Mouse (Mus musculus) retina, postnatal 7 days (tissue): ENCODE results near the gene Sema4d.
A peak's percentile ranks its signal among the peaks of the same experiment; 100 is the strongest.
"Not testable (repeated sequence)": the region's sequence is repeated elsewhere in the genome, so short reads cannot be mapped to it uniquely, and the experiment has no call there.

Source experiments
- DNase-seq: peaks from one replicate; pipeline ENCODE4 v3.0.0-alpha.2; 2012; ENCODE audit warnings: low read depth, low spot score

The Sema4d gene

GRCm38 (mm10) chr13:51793425-51793891, at the start of gene Sema4d:
Sema4d (minus strand) TSS chr13:51793747.
- peak; percentile 52 for DNase-seq

- no peak for DNase-seq
These were observed 49.8 kb upstream of the Sema4d start for GRCm38 (mm10) chr13:51843298-51843697.

DNA sequence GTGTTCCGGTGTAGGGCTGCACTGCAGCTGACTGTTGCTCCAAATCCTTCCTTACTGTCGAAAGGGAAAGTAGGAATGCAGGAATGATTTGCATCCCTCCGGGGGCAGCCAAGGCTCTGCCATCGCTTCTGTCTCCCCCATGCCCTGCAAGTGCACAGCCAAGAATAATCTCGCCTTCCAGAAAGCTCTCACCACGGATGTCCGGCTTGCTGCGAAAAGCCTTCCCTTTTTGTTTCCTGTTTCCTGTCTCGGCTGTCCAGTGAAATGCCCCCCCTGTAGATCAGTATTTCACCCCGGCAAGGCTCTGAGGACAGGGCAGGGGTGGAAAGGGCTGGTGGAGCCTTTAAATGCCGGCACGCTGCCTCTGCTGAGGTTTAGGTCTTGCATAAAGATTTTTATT, 49.2 kb upstream of the Sema4d start:
- no peak for DNase-seq

GRCm38 (mm10) chr13:51842191-51842590, 48.6 kb upstream of the Sema4d start:
- no peak for DNase-seq

DNA sequence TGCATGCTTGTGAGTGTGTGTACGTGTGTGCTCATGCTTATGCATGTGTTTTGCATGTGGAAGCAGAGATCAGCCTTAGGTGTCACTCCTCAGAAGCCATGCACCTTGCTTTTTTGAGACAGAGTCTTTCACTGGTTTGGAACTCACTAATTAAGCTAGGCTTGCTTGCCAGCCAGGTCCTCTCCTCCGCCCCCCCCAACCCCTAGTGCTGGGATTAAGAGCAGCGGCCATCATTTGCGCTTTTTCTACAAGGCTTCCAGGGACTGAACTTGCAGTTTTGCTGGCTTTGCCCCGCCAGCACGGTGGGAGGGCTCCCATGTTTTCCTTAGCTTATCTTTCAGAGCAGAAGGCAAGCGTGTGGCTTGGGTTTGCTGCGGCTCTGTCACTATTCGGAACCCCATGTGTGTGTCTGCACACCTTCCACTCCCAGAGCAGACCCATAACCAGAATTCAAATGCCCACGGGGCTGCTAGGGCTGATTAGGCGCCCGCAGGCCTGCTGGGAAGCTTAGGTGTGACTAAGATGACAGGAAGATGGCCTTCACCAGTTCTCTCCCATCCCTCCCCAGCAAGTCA, 48.1 kb upstream of the Sema4d start:
- DNase-seq = no peak

- no peak for DNase-seq
These were observed 47.2 kb upstream of the Sema4d start for GRCm38 (mm10) chr13:51840702-51841101.

GRCm38 (mm10) chr13:51839250-51840026, 45.9 kb upstream of the Sema4d start:
- DNase-seq = peak; percentile 56

GRCm38 (mm10) chr13:51837402-51837801, 43.9 kb upstream of the Sema4d start:
- DNase-seq = no peak

- DNase-seq = not testable (repeated sequence)
These were observed 41.7 kb upstream of the Sema4d start for GRCm38 (mm10) chr13:51835208-51835607.

DNA sequence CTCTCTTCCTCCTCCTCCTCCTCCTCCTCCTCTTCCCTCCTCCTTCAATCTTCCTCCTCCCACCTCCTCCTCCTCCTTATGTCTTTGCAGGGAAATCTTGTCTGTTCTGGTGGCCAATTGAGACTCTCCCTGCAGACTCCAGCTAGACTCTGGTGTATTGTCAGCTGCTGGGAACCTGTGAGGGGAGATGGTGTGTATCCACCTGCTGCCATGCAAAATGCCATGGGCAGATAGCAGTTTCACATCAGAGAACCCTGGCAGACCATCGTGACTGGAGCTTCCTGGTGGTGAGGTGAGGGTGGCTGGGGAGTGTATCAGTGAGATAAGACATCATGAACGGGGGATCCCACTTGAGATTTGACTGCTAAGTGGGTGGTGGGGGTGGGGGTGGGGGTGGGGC, 41.0 kb upstream of the Sema4d start:
- no peak for DNase-seq

DNA sequence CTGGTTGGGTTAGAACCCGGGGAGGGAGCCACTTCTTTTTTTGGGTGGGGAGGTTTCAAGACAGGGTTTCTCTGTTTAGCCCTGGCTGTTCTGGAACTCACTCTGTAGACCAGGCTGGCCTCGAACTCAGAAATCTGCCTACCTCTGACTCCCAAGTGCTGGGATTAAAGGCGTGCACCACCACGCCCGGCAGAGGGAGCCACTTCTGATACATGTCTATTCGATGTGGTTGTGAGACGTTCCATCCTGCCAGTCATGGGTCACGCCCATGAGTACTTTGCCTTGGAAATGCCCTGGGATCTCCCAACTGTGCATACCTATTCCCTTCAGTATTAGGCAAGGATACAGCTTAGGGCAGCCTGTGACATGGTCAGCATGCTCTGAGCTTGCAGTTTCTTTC, 40.5 kb upstream of the Sema4d start:
- DNase-seq = not testable (repeated sequence)

- no peak for DNase-seq
These were observed 40.1 kb upstream of the Sema4d start for GRCm38 (mm10) chr13:51833611-51834010.

- no peak for DNase-seq
These were observed 38.9 kb upstream of the Sema4d start for GRCm38 (mm10) chr13:51832491-51832890.

GRCm38 (mm10) chr13:51830744-51831450, 37.4 kb upstream of the Sema4d start:
- peak; percentile 54 for DNase-seq

DNA sequence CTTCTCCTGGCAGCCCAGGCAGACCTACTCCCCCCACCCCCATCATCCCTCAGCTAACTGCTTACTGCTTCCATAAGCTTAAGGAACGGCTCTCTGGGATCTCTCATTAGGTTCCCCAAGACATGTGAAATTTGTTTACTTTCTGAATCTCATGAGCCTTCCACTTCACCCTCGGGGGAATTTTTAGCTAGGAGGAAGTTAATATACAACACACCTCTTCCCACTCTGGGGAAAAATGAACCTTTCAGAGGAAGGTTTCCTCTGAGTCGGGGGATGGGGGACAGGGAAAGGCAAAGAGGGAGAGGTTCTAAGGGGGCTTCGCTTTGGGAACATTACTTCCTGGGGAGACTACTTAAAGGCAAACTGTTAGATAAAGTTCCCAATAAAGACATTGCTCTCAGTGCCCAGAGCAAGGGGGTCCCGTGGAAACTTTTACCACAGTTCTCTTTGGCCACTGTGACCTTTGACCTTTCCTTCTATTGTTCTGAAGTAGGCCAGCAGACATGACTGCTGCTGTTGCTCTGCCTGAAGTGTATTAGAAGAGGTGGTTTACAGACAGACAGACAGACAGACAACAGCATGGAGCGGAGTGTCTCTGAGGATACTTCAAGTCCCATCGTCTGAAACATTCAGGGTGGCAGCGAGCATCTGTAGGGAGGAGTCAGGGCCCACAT, 30.4 kb upstream of the Sema4d start:
- no peak for DNase-seq

GRCm38 (mm10) chr13:51821988-51822387, 28.4 kb upstream of the Sema4d start:
- no peak for DNase-seq

DNA sequence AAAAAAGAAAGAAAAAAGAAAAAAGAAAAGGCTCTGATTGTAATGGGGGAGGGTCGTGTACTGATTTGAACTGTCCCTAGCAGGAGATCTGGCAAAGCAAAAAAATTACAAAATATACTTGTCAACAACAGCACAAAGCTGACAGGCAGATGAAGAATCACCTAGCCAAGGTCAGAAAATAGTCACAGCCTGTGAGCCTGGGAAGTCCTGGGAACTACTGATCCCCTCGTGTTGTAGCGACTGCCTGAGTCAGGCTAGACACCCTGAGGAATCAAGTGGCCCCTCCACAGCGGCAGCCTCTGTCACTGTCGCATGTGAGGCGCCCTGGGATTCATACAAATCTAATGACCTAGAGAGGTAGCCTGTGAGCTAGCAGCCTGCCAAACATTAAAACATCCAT, 25.8 kb upstream of the Sema4d start:
- no peak for DNase-seq

DNA sequence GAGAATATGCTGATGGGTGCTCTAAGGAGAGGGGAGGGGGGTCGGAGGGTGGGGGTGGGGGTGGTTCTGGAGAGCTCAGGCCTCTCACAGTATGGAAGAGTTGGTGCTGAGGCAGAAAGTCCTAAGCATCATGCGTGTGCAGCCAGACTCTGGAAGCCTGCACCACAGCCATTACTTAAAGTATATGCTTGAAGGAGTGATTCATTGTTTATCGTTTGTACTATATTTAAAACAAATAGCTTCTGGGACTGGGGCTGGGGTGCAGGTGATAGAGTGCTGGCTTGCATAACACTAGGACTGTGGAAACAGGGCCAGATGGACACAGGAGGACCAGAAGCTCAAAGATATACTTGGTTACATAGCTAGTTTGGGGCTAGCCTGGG, 25.4 kb upstream of the Sema4d start:
- no peak for DNase-seq

DNA sequence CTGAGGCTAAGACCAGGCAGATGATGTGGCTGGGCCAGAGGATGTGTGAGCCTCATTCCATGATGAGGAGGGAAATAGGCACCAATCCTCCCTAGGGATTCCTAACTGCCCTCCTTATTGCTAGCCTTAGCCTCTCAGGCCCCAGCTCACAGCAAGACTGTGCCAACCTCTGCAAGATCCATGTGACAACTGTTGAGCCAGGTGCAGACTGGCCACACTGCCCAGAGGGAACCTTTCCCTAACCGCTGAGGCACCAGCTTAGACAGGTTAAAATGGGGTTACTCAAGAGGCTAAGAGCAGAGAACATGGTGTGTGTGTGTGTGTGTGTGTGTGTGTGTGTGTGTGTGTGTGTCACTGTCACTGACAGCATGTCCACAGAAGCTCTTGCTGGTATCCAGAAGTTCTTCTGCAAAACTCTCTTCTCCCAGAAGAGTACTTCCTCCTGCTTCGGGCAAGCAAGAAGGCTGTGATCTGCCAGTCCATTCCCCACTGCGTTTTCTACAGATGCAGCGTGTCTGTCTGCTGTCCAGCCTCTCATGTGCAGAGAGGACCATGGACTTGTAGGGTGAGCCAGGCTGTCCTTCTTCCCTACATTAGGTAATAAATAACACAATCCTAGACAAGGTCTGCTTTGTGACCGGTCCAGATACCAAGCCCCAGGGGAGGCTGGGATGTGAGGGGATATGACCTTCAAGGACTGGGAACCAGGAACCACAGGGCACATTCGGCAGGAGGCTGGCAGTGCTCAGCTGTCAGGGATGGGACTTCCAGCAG, 24.8 kb upstream of the Sema4d start:
- DNase-seq = no peak

- DNase-seq = no peak
These were observed 23.1 kb upstream of the Sema4d start for GRCm38 (mm10) chr13:51816559-51817041.

GRCm38 (mm10) chr13:51815865-51816504, 22.4 kb upstream of the Sema4d start:
- DNase-seq = no peak
